Mouse (Mus musculus) spleen, postnatal 14 days (tissue): ENCODE results near the gene Cd3g.

Source experiments
- DNase-seq, 2 experiments: peaks; one replicate each; pipeline ENCODE4 v3.0.0; 2021 to 2022; ENCODE audit warnings: low spot score in 2 of 2

The Cd3g gene

GRCm38 (mm10) chr9:44919606-44920005 lies 60.6 kb downstream of the Cd3g start:
- no peak for DNase-seq
